Mouse (Mus musculus) thymus, adult 2 months (tissue): Measurements from ENCODE around the gene Atg7. TPM values are rescaled to one million over a fixed set of nuclear protein-coding genes. Genes with fewer than 3 reads are reported as not detected.

Source experiments
- DNase-seq: peaks from one replicate; pipeline ENCODE4 v3.0.0; 2021
- H3K27ac ChIP-seq: fragments of 200-500 bp; 2 replicates; pipeline ENCODE4 v1.5.1; 2012; ENCODE audit warnings: low read length, control low read depth; ENCODE audit not compliant: control insufficient read depth, insufficient read depth
- H3K27me3 ChIP-seq: fragments of 200-500 bp; 2 replicates; pipeline ENCODE4 v1.6.1; 2012; ENCODE audit warnings: mild to moderate bottlenecking, low read length, moderate library complexity, mixed read lengths; ENCODE audit not compliant: control insufficient read depth, insufficient read depth
- H3K36me3 ChIP-seq: fragments of 200-500 bp; 2 replicates; pipeline ENCODE4 v1.6.1; 2012; ENCODE audit warnings: mild to moderate bottlenecking, low read length, moderate library complexity; ENCODE audit not compliant: control insufficient read depth, insufficient read depth
- H3K4me1 ChIP-seq: fragments of 200-500 bp; replicated peaks from 2 replicates; pipeline ENCODE4 v1.6.1; 2012; ENCODE audit warnings: low read length; ENCODE audit not compliant: control insufficient read depth, insufficient read depth
- H3K4me3 ChIP-seq: fragments of 200-500 bp; 2 replicates; pipeline ENCODE4 v1.5.1; 2012; ENCODE audit warnings: mild to moderate bottlenecking, low read length, control low read depth, moderate library complexity; ENCODE audit not compliant: control insufficient read depth, insufficient read depth
- CTCF ChIP-seq: fragments of 200-500 bp; IDR thresholded peaks from 2 replicates; pipeline ENCODE4 v1.5.1; 2012; ENCODE audit warnings: mild to moderate bottlenecking, control low read depth, low read length, moderate library complexity, borderline replicate concordance; ENCODE audit not compliant: control insufficient read depth, poor library complexity, insufficient read depth; ENCODE audit errors: extremely low read depth
- POLR2A ChIP-seq: fragments of 200-500 bp; IDR thresholded peaks from 2 replicates; pipeline ENCODE4 v1.6.1; 2012; ENCODE audit warnings: mild to moderate bottlenecking, low read length, control low read depth, moderate library complexity; ENCODE audit not compliant: control insufficient read depth, poor library complexity, insufficient read depth; ENCODE audit errors: extremely low read depth
- WGBS: fragments of 180-500 bp; shearing (Covaris S2); methylation state at CpG from one replicate; pipeline ENCODE4 v1.1.7; 2018; 5-methylcytosine and 5-hydroxymethylcytosine counted together
- polyA plus RNA-seq: library from polyadenylated mRNA; depleted of rRNA; stranded (reverse); fragments of >200 nt; gene quantifications from 2 replicates; pipeline ENCODE4 v1.2.3, GENCODE M21; 2012

Atg7 gene
- polyA plus RNA-seq, 1 experiment, result 18.2 TPM

GRCm38 (mm10) chr6:114771502-114771901 is 128.6 kb downstream of the Atg7 start:
- TF ChIP-seq CTCF (no peak), POLR2A (no peak)
- Histone ChIP-seq H3K36me3 (no peaks in the 10 kb centered on the region), H3K27ac (no peak overlapping the region), H3K4me1 (no peaks in the 10 kb centered on the region), H3K27me3 (no peaks in the 10 kb centered on the region), H3K4me3 (no peak overlapping the region)
- 92% methylated on average over 4 of the region's 4 CpGs for WGBS
- no peak for DNase-seq

DNA sequence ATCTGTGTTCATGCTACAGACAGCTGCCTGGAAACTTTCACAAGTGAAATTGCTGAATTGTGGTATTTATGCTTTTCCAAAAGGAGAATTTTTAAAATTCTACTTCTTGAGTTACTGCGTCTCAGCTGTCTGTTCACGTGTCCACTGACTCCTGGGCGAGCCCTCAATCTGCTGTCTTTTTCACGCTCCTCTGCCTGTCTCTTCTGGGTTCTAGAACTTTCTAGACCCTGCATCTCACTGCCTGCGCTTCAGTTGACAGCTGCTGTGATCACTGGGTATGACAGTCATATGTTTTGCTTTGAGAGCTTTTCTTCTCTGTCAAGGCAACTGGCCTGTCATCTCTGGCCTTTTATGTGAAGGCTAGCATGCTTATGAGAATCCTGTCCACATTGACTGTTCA is 132.3 kb downstream of the Atg7 start:
- TF ChIP-seq CTCF, result no peak
- TF ChIP-seq POLR2A, result no peak
- Histone ChIP-seq H3K4me1 (no peaks in the 10 kb centered on the region), H3K36me3 (no peaks in the 10 kb centered on the region), H3K27ac (no peak overlapping the region), H3K27me3 (no peaks in the 10 kb centered on the region), H3K4me3 (no peak overlapping the region)
- WGBS, result 93% methylated on average over 5 of the region's 5 CpGs
- DNase-seq, result no peak

DNA sequence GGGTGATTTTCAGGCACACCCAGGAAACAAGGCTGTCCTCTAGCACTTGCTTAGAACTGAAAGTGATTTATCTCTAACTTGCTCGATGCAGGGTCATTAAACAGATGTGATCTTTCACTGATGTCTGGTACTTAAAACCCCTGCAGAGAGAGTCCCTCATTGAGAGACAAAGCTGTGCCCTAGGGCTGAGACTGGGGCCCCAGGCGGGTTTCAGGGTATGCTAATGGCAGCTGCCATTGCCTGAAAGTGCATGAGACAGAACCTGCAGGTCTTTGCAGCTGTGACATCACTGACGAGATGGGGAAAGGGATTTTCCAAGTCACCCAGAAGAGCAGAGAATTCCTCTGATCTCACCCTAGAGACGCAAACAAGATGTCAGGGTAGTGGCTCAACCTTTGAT is 135.0 kb downstream of the Atg7 start:
- Histone ChIP-seq H3K27me3 (no peaks in the 10 kb centered on the region), H3K4me1 (no peaks in the 10 kb centered on the region), H3K36me3 (no peaks in the 10 kb centered on the region), H3K27ac (no peak overlapping the region), H3K4me3 (no peak overlapping the region)
- 90% methylated on average over 4 of the region's 4 CpGs for WGBS
- DNase-seq, result no peak
- no peak for TF ChIP-seq POLR2A
- TF ChIP-seq CTCF, result no peak

- Histone ChIP-seq H3K27me3 (no peaks in the 10 kb centered on the region), H3K4me1 (no peaks in the 10 kb centered on the region), H3K36me3 (no peaks in the 10 kb centered on the region), H3K27ac (no peak overlapping the region), H3K4me3 (no peak overlapping the region)
- no peak for TF ChIP-seq CTCF
- TF ChIP-seq POLR2A, result no peak
- 91% methylated on average over 8 of the region's 8 CpGs for WGBS
- DNase-seq, result no peak
Observed at GRCm38 (mm10) chr6:114778650-114779049, 135.8 kb downstream of the Atg7 start.

GRCm38 (mm10) chr6:114780583-114780982 is 137.7 kb downstream of the Atg7 start:
- Histone ChIP-seq H3K36me3 (no peaks in the 10 kb centered on the region), H3K4me3 (no peak overlapping the region), H3K27me3 (no peaks in the 10 kb centered on the region), H3K4me1 (no peaks in the 10 kb centered on the region), H3K27ac (no peak overlapping the region)
- WGBS, result 91% methylated on average over 2 of the region's 2 CpGs
- TF ChIP-seq CTCF (no peak), POLR2A (no peak)
- DNase-seq, result no peak

GRCm38 (mm10) chr6:114781415-114782240 is 138.7 kb downstream of the Atg7 start:
- Histone ChIP-seq H3K4me1 (no peaks in the 10 kb centered on the region), H3K27me3 (no peaks in the 10 kb centered on the region), H3K4me3 (no peak overlapping the region), H3K36me3 (no peaks in the 10 kb centered on the region), H3K27ac (no peak overlapping the region)
- no peak for DNase-seq
- TF ChIP-seq POLR2A (no peak), CTCF (no peak)
- WGBS, result 82% methylated on average over 11 of the region's 11 CpGs
